Mouse (Mus musculus): ENCODE measurements at regions not wholly inside any gene's neighbourhood (a gene's known extent, or its start where the extent isn't known, plus 50 kb on each side); places are given as distances from the start of the nearest gene placed in this dataset.
A peak's percentile ranks its signal among the peaks of the same experiment; 100 is the strongest.
"Not testable (repeated sequence)": the region's sequence is repeated elsewhere in the genome, so short reads cannot be mapped to it uniquely, and the experiment has no call there.

- peak; percentile 79 for DNase-seq (ENCODE audit: low read depth)
- TF ChIP-seq CTCF (IDR thresholded peaks at IDR 0.05; ENCODE audit: borderline replicate concordance, extremely low read depth, insufficient read depth, insufficient read length), result no peak
- TF ChIP-seq POLR2A (IDR thresholded peaks at IDR 0.05; ENCODE audit: borderline replicate concordance, extremely low read depth, insufficient read depth, insufficient read length, poor library complexity, severe bottlenecking), result no peak
Measured at GRCm38 (mm10) chr15:27063456-27063855, 168.1 kb upstream of the Fbxl7 start.

GRCm38 (mm10) chr15:27063971-27064370 is 168.6 kb upstream of the Fbxl7 start:
- no peak for TF ChIP-seq CTCF (IDR thresholded peaks at IDR 0.05; ENCODE audit: borderline replicate concordance, extremely low read depth, insufficient read depth, insufficient read length)
- TF ChIP-seq POLR2A (IDR thresholded peaks at IDR 0.05; ENCODE audit: borderline replicate concordance, extremely low read depth, insufficient read depth, insufficient read length, poor library complexity, severe bottlenecking), result no peak

GRCm38 (mm10) chr15:27067691-27068090 is 172.3 kb upstream of the Fbxl7 start:
- peak; percentile 76 for DNase-seq (ENCODE audit: low read depth)

More at GRCm38 (mm10) chr15:27063971-27064370, 168.6 kb upstream of the Fbxl7 start:
- DNase-seq (ENCODE audit: low read depth), result peak; percentile 92

GRCm38 (mm10) chr15:27077926-27078325 is 182.5 kb upstream of the Fbxl7 start:
- DNase-seq (ENCODE audit: low read depth), result no peak

More at GRCm38 (mm10) chr15:27067691-27068090, 172.3 kb upstream of the Fbxl7 start:
- no peak for TF ChIP-seq CTCF (IDR thresholded peaks at IDR 0.05; ENCODE audit: borderline replicate concordance, extremely low read depth, insufficient read depth, insufficient read length)

GRCm38 (mm10) chr15:27082826-27083225 is 187.4 kb upstream of the Fbxl7 start:
- DNase-seq (ENCODE audit: low read depth), result peak; percentile 66
- no peak for TF ChIP-seq POLR2A (IDR thresholded peaks at IDR 0.05; ENCODE audit: borderline replicate concordance, extremely low read depth, insufficient read depth, insufficient read length, poor library complexity, severe bottlenecking)
- TF ChIP-seq CTCF (IDR thresholded peaks at IDR 0.05; ENCODE audit: borderline replicate concordance, extremely low read depth, insufficient read depth, insufficient read length), result no peak

More at GRCm38 (mm10) chr15:27077926-27078325, 182.5 kb upstream of the Fbxl7 start:
- TF ChIP-seq CTCF (IDR thresholded peaks at IDR 0.05; ENCODE audit: borderline replicate concordance, extremely low read depth, insufficient read depth, insufficient read length) (no peak), POLR2A (IDR thresholded peaks at IDR 0.05; ENCODE audit: borderline replicate concordance, extremely low read depth, insufficient read depth, insufficient read length, poor library complexity, severe bottlenecking) (no peak)

- peak; percentile 58 for DNase-seq (ENCODE audit: low read depth)
- TF ChIP-seq POLR2A (IDR thresholded peaks at IDR 0.05; ENCODE audit: borderline replicate concordance, extremely low read depth, insufficient read depth, insufficient read length, poor library complexity, severe bottlenecking) (no peak), CTCF (IDR thresholded peaks at IDR 0.05; ENCODE audit: borderline replicate concordance, extremely low read depth, insufficient read depth, insufficient read length) (no peak)
Measured at GRCm38 (mm10) chr15:27083596-27083995, 188.2 kb upstream of the Fbxl7 start.

- TF ChIP-seq POLR2A (IDR thresholded peaks at IDR 0.05; ENCODE audit: borderline replicate concordance, extremely low read depth, insufficient read depth, insufficient read length, poor library complexity, severe bottlenecking), result no peak
- TF ChIP-seq CTCF (IDR thresholded peaks at IDR 0.05; ENCODE audit: borderline replicate concordance, extremely low read depth, insufficient read depth, insufficient read length), result no peak
- no peak for DNase-seq (ENCODE audit: low read depth)
Measured at GRCm38 (mm10) chr15:27089155-27089554, 193.8 kb upstream of the Fbxl7 start.

GRCm38 (mm10) chr15:27094102-27094501 is 198.7 kb upstream of the Fbxl7 start:
- no peak for DNase-seq (ENCODE audit: low read depth)
- TF ChIP-seq POLR2A (IDR thresholded peaks at IDR 0.05; ENCODE audit: borderline replicate concordance, extremely low read depth, insufficient read depth, insufficient read length, poor library complexity, severe bottlenecking), result no peak
- TF ChIP-seq CTCF (IDR thresholded peaks at IDR 0.05; ENCODE audit: borderline replicate concordance, extremely low read depth, insufficient read depth, insufficient read length), result no peak

GRCm38 (mm10) chr15:27095231-27095630 is 199.9 kb upstream of the Fbxl7 start:
- DNase-seq (ENCODE audit: low read depth), result no peak
- no peak for TF ChIP-seq POLR2A (IDR thresholded peaks at IDR 0.05; ENCODE audit: borderline replicate concordance, extremely low read depth, insufficient read depth, insufficient read length, poor library complexity, severe bottlenecking)
- no peak for TF ChIP-seq CTCF (IDR thresholded peaks at IDR 0.05; ENCODE audit: borderline replicate concordance, extremely low read depth, insufficient read depth, insufficient read length)

GRCm38 (mm10) chr15:27101610-27102009 is 206.2 kb upstream of the Fbxl7 start:
- DNase-seq (ENCODE audit: low read depth), result not testable (repeated sequence)

- TF ChIP-seq POLR2A (IDR thresholded peaks at IDR 0.05; ENCODE audit: borderline replicate concordance, extremely low read depth, insufficient read depth, insufficient read length, poor library complexity, severe bottlenecking) (no peak), CTCF (IDR thresholded peaks at IDR 0.05; ENCODE audit: borderline replicate concordance, extremely low read depth, insufficient read depth, insufficient read length) (no peak)
- DNase-seq (ENCODE audit: low read depth), result no peak
Measured at GRCm38 (mm10) chr15:27109130-27109529, 213.8 kb upstream of the Fbxl7 start.

GRCm38 (mm10) chr15:27129697-27130096 is 234.3 kb upstream of the Fbxl7 start:
- DNase-seq (ENCODE audit: low read depth), result no peak
- TF ChIP-seq POLR2A (IDR thresholded peaks at IDR 0.05; ENCODE audit: borderline replicate concordance, extremely low read depth, insufficient read depth, insufficient read length, poor library complexity, severe bottlenecking), result no peak
- no peak for TF ChIP-seq CTCF (IDR thresholded peaks at IDR 0.05; ENCODE audit: borderline replicate concordance, extremely low read depth, insufficient read depth, insufficient read length)

GRCm38 (mm10) chr15:27132761-27133160 is 237.4 kb upstream of the Fbxl7 start:
- DNase-seq (ENCODE audit: low read depth), result no peak
- TF ChIP-seq POLR2A (IDR thresholded peaks at IDR 0.05; ENCODE audit: borderline replicate concordance, extremely low read depth, insufficient read depth, insufficient read length, poor library complexity, severe bottlenecking) (no peak), CTCF (IDR thresholded peaks at IDR 0.05; ENCODE audit: borderline replicate concordance, extremely low read depth, insufficient read depth, insufficient read length) (no peak)
